Mouse (Mus musculus) heart, postnatal 0 days (tissue): ENCODE data around the gene Suds3.

ENCODE experiments used
- CTCF ChIP-seq: IDR thresholded peaks from 2 replicates; pipeline ENCODE4 v1.5.1; 2016; ENCODE audit warnings: antibody characterized with exemption, control low read depth, low read depth
- EP300 ChIP-seq: IDR thresholded peaks from 2 replicates; pipeline ENCODE4 v1.6.1; 2016; ENCODE audit warnings: antibody characterized with exemption, low read depth

GRCm38 (mm10) chr5:117146165-117146564 lies 30.3 kb upstream of the Suds3 start:
- no peak for TF ChIP-seq CTCF
- TF ChIP-seq EP300 = no peak
